Mouse (Mus musculus) heart, embryonic 14.5 days (tissue): ENCODE data around the gene Plxnc1. TPM values are rescaled to one million over a fixed set of nuclear protein-coding genes. Genes with fewer than 3 reads are reported as not detected.

Experiments
- ATAC-seq: fragments of 200-750 bp; cut with Nextera tagmentation; 2 replicates; pipeline ENCODE4 v1.8.0; 2017; ENCODE audit warnings: low read depth, moderate TSS enrichment; ENCODE audit not compliant: insufficient number of reproducible peaks, insufficient read depth, low FRiP score
- H3K27ac ChIP-seq, 2 experiments: fragments of 200-500 bp in 1 of 2; fragments of 300-500 bp in 1 of 2; sonication (generic) in 1 of 2; replicated peaks in 1 of 2; 2 replicates each; pipeline ENCODE4 v1.5.1; 2012 to 2014; ENCODE audit warnings: low read depth in 2 of 2, low read length in 2 of 2, control low read depth in 1 of 2, mild to moderate bottlenecking in 1 of 2, mixed read lengths in 1 of 2; ENCODE audit not compliant: control insufficient read depth in 1 of 2, insufficient read depth in 1 of 2
- H3K27me3 ChIP-seq: fragments of 300-500 bp; sonication (generic); 2 replicates; pipeline ENCODE4 v1.6.1; 2014; ENCODE audit warnings: mild to moderate bottlenecking, low read length, control low read depth; ENCODE audit not compliant: control insufficient read depth, insufficient read depth
- H3K36me3 ChIP-seq: fragments of 300-500 bp; sonication (generic); 2 replicates; pipeline ENCODE4 v1.6.1; 2014; ENCODE audit warnings: mild to moderate bottlenecking, control low read depth, low read length, mixed read lengths; ENCODE audit not compliant: control insufficient read depth, insufficient read depth
- H3K4me1 ChIP-seq, 2 experiments: fragments of 200-500 bp in 1 of 2; fragments of 300-500 bp in 1 of 2; sonication (generic) in 1 of 2; 2 replicates each; pipeline ENCODE4 v1.6.1; 2012 to 2014; ENCODE audit warnings: low read length in 2 of 2, control low read depth in 1 of 2, mixed read lengths in 1 of 2; ENCODE audit not compliant: control insufficient read depth in 2 of 2, insufficient read depth in 2 of 2
- H3K4me2 ChIP-seq: fragments of 300-500 bp; sonication (generic); 2 replicates; pipeline ENCODE4 v1.6.1; 2014; ENCODE audit warnings: mild to moderate bottlenecking, low read length
- H3K4me3 ChIP-seq, 2 experiments: fragments of 200-500 bp in 1 of 2; fragments of 300-500 bp in 1 of 2; sonication (generic) in 1 of 2; 2 replicates each; pipeline ENCODE4 v1.5.1; 2012 to 2014; ENCODE audit warnings: low read length in 2 of 2, mild to moderate bottlenecking in 2 of 2, control low read depth in 1 of 2, low read depth in 1 of 2, moderate library complexity in 1 of 2; ENCODE audit not compliant: control insufficient read depth in 1 of 2, insufficient read depth in 1 of 2
- H3K9ac ChIP-seq: fragments of 300-500 bp; sonication (generic); 2 replicates; pipeline ENCODE4 v1.6.1; 2014; ENCODE audit warnings: mild to moderate bottlenecking, low read length
- H3K9me3 ChIP-seq: fragments of 300-500 bp; sonication (generic); 2 replicates; pipeline ENCODE4 v1.6.1; 2016; ENCODE audit warnings: low read length, control low read depth; ENCODE audit not compliant: control insufficient read depth
- WGBS: fragments of 180-500 bp; shearing (Covaris S2); extraction: QIAGEN DNeasy Blood & Tissue Kit; methylation state at CpG from one replicate; pipeline ENCODE4 v1.1.7; 2014; 5-methylcytosine and 5-hydroxymethylcytosine counted together
- polyA plus RNA-seq: library from polyadenylated mRNA; unstranded; fragments of >200 nt; fragmentation: Nextera tagmentation; extraction: Ambion mirVana; gene quantifications from 2 replicates; pipeline ENCODE4 v1.2.1, GENCODE M21; 2014

The Plxnc1 gene
- polyA plus RNA-seq, 1 experiment from 2014 or later, result 6.9 TPM

DNA sequence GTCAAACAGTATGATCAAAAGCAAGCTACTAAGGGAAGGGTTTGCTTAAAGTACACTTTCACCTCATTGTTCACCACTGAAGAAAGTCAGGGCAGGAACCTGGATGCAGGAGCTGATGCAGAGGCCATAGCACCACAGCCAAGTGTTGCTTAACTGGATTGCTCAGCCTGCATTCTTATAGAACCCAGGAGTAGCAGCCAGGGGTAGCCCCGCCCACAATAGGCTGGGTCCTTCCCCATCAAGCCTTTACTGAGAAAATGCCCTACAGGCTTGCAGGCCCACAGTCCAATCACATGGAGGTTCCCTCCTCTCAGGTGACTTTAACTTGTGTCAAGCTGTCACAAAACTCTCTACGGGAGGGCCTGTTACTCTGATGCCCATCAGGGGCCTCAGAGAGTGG lies 4.6 kb downstream of the Plxnc1 start:
- H3K4me3 ChIP-seq, result no peak overlapping the region
- H3K4me2 ChIP-seq, result no peak overlapping the region
- peaks cover 2 to 23% of the 10 kb centered on the region in 2 experiments; a peak in 3 of 4 replicates for H3K4me1 ChIP-seq
- H3K9ac ChIP-seq, result no peak overlapping the region
- no peak for ATAC-seq
- H3K36me3 ChIP-seq, result no peaks in the 10 kb centered on the region
- WGBS, result 48% methylated on average over 2 of the region's 2 CpGs
- no peaks in the 10 kb centered on the region for H3K9me3 ChIP-seq
- peaks cover 28% of the 10 kb centered on the region for H3K27me3 ChIP-seq
- no peak overlapping the region for H3K27ac ChIP-seq

GRCm38 (mm10) chr10:94938899-94939298 lies 5.7 kb downstream of the Plxnc1 start:
- H3K4me2 ChIP-seq, result no peak overlapping the region
- no peak overlapping the region for H3K4me3 ChIP-seq
- no peak overlapping the region for H3K9ac ChIP-seq
- ATAC-seq, result no peak
- H3K9me3 ChIP-seq, result no peaks in the 10 kb centered on the region
- WGBS, result 81% methylated on average over 2 of the region's 2 CpGs
- peaks cover 2 to 22% of the 10 kb centered on the region in 2 experiments; a peak in 3 of 4 replicates for H3K4me1 ChIP-seq
- no peak overlapping the region for H3K27ac ChIP-seq
- no peaks in the 10 kb centered on the region for H3K36me3 ChIP-seq
- H3K27me3 ChIP-seq, result peaks cover 25% of the 10 kb centered on the region

DNA sequence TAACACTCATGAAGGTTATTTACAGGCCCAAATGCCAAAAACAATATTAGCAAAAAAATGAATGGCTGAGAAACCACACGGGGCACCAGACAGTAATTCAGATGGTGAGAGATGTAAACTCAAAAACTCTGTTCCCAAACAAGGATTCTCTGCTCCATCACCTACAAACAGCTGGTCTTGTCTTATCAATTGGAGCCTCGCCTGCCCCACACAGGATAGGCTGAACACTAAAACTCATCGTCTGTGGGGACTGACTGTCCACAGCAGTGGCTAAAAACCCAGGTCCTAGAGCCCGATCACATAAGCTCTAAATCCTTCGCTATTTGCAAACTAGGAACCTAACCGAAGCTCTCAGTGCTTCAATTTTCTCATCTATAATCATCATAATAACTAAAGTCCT lies 6.3 kb downstream of the Plxnc1 start:
- no peaks in the 10 kb centered on the region for H3K9me3 ChIP-seq
- H3K9ac ChIP-seq, result no peak overlapping the region
- H3K4me1 ChIP-seq, result peaks cover 2 to 19% of the 10 kb centered on the region in 2 experiments; a peak in 3 of 4 replicates
- H3K4me2 ChIP-seq, result no peak overlapping the region
- no peak overlapping the region for H3K4me3 ChIP-seq
- H3K27ac ChIP-seq, result no peak overlapping the region
- peaks cover 19% of the 10 kb centered on the region for H3K27me3 ChIP-seq
- 71% methylated on average over 6 of the region's 6 CpGs for WGBS
- no peak for ATAC-seq
- no peaks in the 10 kb centered on the region for H3K36me3 ChIP-seq

GRCm38 (mm10) chr10:94935270-94935669 lies 9.4 kb downstream of the Plxnc1 start:
- Histone ChIP-seq H3K27ac (no peak overlapping the region), H3K4me1 (peaks cover 3 to 9% of the 10 kb centered on the region in 2 experiments; a peak in 3 of 4 replicates), H3K4me2 (no peak overlapping the region), H3K27me3 (no peaks in the 10 kb centered on the region), H3K36me3 (no peaks in the 10 kb centered on the region), H3K9me3 (no peaks in the 10 kb centered on the region), H3K9ac (no peak overlapping the region), H3K4me3 (no peak overlapping the region)
- no peak for ATAC-seq
- WGBS, result 82% methylated on average over 4 of the region's 4 CpGs

- Histone ChIP-seq H3K27ac (no peak overlapping the region), H3K9ac (no peak overlapping the region), H3K27me3 (no peaks in the 10 kb centered on the region), H3K4me2 (no peak overlapping the region), H3K36me3 (no peaks in the 10 kb centered on the region), H3K9me3 (no peaks in the 10 kb centered on the region), H3K4me3 (no peak overlapping the region), H3K4me1 (peaks cover 3 to 6% of the 10 kb centered on the region in 2 experiments; a peak in 3 of 4 replicates)
- 73% methylated on average over 9 of the region's 9 CpGs for WGBS
- no peak for ATAC-seq
Measured at GRCm38 (mm10) chr10:94934151-94934614, 10.5 kb downstream of the Plxnc1 start.

- Histone ChIP-seq H3K4me3 (no peak overlapping the region), H3K27me3 (no peaks in the 10 kb centered on the region), H3K9ac (no peak overlapping the region), H3K27ac (peak overlapping the region; percentile 46 to 65), H3K4me2 (no peak overlapping the region), H3K36me3 (no peaks in the 10 kb centered on the region), H3K4me1 (peaks cover 3 to 6% of the 10 kb centered on the region in 2 experiments; a peak in 3 of 4 replicates), H3K9me3 (no peaks in the 10 kb centered on the region)
- ATAC-seq, result peak; percentile 86
- WGBS, result 26% methylated on average over 9 of the region's 9 CpGs
Measured at GRCm38 (mm10) chr10:94931961-94932832, 12.4 kb downstream of the Plxnc1 start.

GRCm38 (mm10) chr10:94928164-94928563 lies 16.5 kb downstream of the Plxnc1 start:
- Histone ChIP-seq H3K27ac (no peak overlapping the region), H3K27me3 (no peaks in the 10 kb centered on the region), H3K9ac (no peak overlapping the region), H3K4me3 (no peak overlapping the region), H3K4me1 (peaks cover under 1 to 2% of the 10 kb centered on the region in 2 experiments; a peak in 2 of 4 replicates), H3K36me3 (no peaks in the 10 kb centered on the region), H3K4me2 (no peak overlapping the region), H3K9me3 (no peaks in the 10 kb centered on the region)
- ATAC-seq, result no peak
- WGBS, result 91% methylated on average over 4 of the region's 4 CpGs
